Mouse (Mus musculus) gastrocnemius, postnatal 36 days (tissue): ENCODE measurements at regions not wholly inside any gene's neighbourhood (a gene's known extent, or its start where the extent isn't known, plus 50 kb on each side); places are given as distances from the start of the nearest gene placed in this dataset.

ENCODE experiments used
- DNase-seq, 2 experiments: peaks; one replicate each; pipeline ENCODE4 v3.0.0; 2022
- intact Hi-C: fragments of 180-260 bp; cut with DNase I; formaldehyde crosslinking; loops from one replicate; pipeline ENCODE4 v1.15.1; 2025

- DNase-seq, result no peak
- intact Hi-C loops, result no loop called here
These were observed 53.1 kb upstream of the Lbx1 start for GRCm38 (mm10) chr19:45288722-45289121.

DNA sequence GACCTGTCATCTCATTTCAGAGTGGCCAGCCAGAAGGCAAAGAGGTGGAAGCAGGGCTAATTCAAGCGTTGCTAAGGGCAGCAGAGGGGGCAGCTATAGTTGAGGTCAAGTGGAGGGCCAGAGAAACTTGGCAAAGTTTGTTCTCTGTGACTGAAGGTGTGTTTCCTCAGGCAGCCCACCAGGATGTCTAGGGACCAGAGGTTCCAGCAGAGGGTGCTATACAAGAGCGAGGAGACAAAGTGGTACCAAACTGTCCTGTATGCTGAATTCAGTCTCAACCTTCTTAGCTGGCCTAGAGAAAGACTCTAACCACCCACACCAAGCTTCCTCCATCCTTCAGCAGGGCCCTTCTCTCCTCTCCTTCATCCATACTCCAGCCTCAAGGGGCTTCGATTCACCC is 62.2 kb upstream of the Lbx1 start:
- no peak for DNase-seq
- intact Hi-C loops, result no loop called here

- no peak for DNase-seq
- intact Hi-C loops, result no loop called here
These were observed 63.7 kb upstream of the Lbx1 start for GRCm38 (mm10) chr19:45299341-45299740.

DNA sequence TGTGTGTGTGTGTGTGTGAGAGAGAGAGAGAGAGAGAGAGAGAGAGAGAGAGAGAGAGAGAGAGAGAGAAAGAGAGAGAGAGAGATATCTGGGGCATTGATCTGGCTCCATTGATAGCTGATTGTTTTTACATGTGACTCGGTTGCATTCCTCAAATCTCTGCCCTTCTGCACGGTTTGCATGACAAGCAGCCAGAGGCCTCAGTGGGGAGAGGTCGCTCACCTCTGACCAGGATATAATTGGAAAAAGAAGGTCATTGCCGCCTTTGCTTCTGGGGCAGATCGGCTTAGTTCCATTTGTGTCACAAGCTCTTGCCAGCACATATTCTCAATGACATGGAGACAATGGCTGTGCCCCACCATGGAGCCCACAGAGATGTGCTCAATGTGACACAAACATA is 63.8 kb upstream of the Btrc start:
- no peak for DNase-seq
- intact Hi-C loops, result loop anchor here (5.0 kb wide), 2 partner anchors 77 to 237 kb away; no protein-coding TSS in a partner anchor

DNA sequence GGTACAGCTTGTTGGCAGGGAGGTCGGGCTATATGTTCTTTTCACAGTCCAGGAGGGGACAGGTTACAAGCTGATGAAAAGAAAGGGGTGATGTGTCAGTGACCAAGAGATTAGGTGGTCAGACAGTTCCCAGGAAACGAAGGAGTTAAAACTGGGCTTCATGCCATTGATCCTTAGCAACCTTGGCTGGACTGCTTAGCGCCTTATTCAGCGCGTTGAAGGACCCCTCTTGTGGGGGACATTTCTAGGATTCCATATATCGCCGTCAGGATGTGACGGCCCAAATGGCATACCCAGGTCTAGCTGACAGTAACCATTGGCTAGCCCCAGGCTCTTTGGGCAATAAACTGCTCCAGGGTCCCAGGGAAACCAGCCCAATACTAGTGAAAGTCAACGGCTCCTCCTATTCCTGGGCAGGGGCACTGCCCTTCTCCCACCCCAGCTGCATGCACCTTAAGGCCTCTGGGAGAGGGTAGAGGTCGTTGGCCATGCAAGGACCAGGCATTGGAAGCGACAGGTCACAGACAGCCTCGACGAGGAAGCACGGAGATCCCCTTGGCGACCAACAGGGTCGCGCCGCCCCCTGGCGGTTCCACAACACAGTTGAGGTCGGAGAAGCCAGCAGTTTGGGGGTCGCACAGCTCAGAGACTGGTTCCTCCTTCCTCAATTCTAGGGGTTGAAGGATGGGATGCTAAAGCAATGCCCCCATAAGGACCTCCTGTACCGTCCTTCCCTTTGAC is 62.7 kb upstream of the Btrc start:
- peak in 1 of 2 experiments; percentile 33 for DNase-seq
- intact Hi-C loops, result loop anchor here (5.0 kb wide), 2 partner anchors 79 to 239 kb away; no protein-coding TSS in a partner anchor

GRCm38 (mm10) chr19:45301432-45301732 is 62.2 kb upstream of the Btrc start:
- intact Hi-C loops, result loop anchor here (5.0 kb wide), 2 partner anchors 79 to 239 kb away; no protein-coding TSS in a partner anchor
- no peak for DNase-seq

DNA sequence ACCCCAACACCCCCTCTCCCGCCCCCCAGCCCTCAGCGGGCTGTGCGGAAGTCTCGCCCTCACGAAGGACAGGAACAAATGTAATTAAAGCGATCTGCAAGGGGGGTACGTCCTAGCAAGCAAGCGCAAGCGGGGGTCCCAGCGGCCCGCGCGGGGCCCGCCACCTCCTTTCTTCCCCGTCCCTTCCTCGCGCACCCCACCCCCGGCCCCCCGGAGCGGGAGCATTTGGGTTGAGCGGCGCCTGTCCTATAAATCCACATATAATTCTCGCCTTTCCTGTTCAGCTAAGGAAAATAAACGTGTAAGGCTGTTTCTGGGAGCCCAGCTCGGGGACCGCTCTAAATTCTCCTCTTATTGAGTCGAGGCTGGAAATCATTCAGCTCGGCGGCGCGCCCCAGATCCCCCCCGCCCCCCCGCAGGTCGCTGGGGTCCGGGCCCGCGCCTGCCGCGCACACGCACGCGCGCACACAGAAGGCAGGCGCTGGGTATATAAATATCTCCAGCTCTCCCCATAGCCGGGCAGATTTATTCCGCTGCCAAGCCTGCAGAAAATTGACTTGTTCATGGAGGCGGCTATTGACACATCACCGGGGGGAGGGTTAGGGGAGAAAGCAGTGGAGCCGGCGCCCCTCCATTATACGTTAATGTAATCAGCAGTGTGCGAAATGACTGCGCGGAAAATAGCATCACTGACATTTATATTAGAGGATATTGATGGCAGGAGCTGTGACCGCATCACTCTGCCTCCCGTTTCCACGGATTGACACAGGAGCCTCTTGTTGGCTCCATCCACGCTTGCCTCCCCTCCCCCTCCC is 61.6 kb upstream of the Btrc start:
- intact Hi-C loops, result loop anchor here (5.0 kb wide), 2 partner anchors 80 to 240 kb away; no protein-coding TSS in a partner anchor

DNA sequence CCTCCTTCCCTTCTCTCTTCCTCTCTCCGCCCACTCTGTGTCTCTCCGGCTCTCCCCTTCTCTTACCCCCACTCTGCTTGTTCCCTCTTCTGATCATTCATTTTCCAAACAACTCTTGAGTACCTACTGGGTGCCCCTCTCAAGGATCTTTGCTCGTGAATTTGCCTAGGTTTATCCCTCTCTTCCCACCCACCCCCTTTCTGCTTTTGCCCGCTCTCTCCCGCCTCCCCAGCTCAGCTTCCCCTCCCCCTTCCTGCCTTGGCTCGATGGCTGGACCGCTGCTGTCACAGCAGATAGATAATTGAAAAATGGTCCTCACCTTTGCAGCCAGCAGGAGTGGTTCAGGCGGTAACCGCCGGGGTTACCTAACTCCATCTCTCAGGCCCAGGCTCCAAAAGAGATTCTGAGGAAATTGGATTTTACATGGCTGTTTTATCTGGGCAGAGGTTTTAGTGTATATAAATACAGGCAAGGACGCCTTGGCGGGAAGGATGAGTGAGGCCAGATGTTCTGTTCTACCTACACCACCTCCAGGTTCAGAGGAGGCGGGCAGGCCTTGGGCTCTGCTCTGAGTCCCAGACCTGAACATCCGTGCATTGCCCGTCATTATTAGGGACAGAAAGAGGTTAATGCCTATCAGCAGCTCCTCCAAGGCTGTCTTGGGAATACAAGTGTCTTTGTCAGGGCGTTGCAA is 60.8 kb upstream of the Btrc start:
- intact Hi-C loops, result loop anchor here (5.0 kb wide), 2 partner anchors 80 to 240 kb away; no protein-coding TSS in a partner anchor
- no peak for DNase-seq

More for the DNA sequence above, 61.6 kb upstream of the Btrc start:
- no peak for DNase-seq

DNA sequence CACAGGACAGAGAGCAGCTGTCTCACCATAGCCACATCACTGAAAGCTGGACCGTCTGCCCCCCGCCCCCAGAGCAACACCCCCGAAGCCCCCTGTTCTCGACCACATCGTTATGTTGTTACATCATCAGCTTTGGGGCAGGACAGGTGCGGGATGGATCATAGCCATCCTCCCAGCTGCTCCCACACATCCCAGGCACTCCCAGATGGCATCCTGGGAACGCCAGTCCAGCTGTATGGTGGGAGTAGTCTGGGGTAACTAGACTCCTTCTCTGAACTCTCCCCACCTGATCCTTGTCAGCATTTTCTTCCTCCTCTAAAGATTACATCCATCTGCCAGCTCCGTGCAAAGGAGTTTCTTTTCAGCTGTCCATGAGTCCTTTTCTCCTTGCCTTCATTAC is 59.0 kb upstream of the Btrc start:
- intact Hi-C loops, result loop anchor here (5.0 kb wide), 2 partner anchors 82 to 242 kb away; no protein-coding TSS in a partner anchor
- no peak for DNase-seq

DNA sequence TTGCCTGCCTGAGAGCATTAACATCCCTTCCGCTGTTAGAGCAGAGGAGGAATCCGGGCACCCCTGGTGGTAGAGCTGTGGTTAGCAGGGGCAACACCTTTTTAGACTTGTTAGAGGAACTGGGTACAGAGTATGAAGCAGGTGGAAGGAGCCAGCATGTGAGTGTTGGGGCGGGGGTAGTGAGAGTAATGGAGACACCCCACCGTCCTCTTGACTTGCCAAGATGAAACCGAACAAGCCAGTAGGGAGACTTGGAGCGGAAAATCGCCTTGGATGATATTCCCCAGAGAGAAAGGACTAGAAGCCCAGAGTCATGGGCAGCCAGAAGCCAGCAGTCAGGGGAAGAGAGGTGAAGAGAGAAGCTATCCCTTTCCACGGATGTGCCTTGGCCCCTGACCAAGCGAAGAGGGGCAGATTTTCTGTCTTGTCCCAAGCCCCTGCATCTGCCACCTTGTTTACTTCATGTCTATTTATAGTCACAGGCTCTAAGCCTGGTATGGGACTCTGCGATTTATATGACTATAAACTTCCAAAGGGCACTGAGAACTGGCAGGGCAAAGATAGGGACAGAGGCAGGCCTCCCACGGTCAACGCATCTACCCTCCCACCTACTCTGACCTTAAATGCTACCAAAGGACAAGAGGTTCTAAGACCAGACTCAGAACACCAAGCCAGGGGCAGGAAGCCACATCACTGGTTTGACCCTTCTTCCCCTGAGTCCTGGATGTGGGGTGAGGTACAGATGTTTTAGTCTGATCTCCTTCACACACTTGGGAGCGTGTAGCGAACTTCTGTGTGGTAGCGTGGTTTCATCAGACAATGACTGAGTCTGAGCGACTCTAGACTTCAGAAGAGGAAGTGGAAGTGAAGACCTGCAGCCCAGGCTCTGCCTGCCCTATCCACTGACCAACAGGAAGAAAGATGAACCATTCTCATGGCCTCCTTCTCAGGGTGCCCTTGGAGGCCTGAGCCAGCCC is 55.9 kb upstream of the Btrc start:
- intact Hi-C loops, result loop anchor here (2.0 kb wide), 1 partner anchor 237 kb away; no protein-coding TSS in a partner anchor
- peak; percentile 53 to 66 for DNase-seq

- peak in 1 of 2 experiments; percentile 53 for DNase-seq
- intact Hi-C loops, result loop anchor here (2.0 kb wide), 1 partner anchor 236 kb away; no protein-coding TSS in a partner anchor
These were observed 54.8 kb upstream of the Btrc start for GRCm38 (mm10) chr19:45308676-45309275.

- intact Hi-C loops, result loop anchor here (5.0 kb wide), 1 partner anchor 122 kb away; no protein-coding TSS in a partner anchor
- no peak for DNase-seq
These were observed 53.1 kb upstream of the Btrc start for GRCm38 (mm10) chr19:45310291-45310881.

DNA sequence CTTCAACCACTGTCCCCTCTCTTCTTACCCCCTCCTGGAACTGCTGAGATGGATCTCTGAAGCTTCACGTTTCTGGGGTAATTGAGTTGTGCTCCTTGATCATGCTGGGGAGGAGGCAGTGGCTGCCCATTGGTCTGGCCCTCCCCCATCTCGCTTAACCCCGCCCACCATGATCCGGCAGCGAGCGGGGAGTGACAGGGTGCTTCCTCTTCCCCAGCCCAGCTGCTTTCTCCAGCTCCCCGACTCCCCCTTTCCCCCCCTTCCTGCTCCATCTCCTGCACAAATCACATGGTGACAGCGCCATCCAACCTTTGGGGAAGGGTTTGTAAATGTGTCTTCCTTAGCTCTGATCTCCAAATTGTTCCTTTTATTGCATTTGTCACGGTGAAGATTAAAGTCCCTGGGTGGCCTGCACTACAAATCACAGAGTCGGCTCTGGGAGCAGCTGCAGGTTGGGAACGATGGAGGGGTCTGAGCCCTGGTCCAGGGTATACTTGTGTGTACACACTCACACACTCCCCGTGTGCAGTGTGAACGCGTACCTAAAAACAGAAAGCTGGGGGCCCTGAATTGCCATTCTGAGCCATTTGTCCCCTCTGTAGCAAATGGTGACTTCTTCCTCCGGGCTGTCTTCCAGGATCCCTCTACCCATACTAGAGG is 52.5 kb upstream of the Btrc start:
- DNase-seq, result peak; percentile 75 to 81
- intact Hi-C loops, result loop anchor here (5.0 kb wide), 1 partner anchor 121 kb away; no protein-coding TSS in a partner anchor

- intact Hi-C loops, result loop anchor here (5.0 kb wide), 1 partner anchor 120 kb away; no protein-coding TSS in a partner anchor
- DNase-seq, result no peak
These were observed 51.5 kb upstream of the Btrc start for GRCm38 (mm10) chr19:45311831-45312537.

- intact Hi-C loops, result loop anchor here (5.0 kb wide), 1 partner anchor 119 kb away; no protein-coding TSS in a partner anchor
- no peak for DNase-seq
These were observed 50.7 kb upstream of the Btrc start for GRCm38 (mm10) chr19:45312713-45313365.
